Comparison of ENCODE assay signal across 15 mouse cellular contexts in the genomic region with DNA sequence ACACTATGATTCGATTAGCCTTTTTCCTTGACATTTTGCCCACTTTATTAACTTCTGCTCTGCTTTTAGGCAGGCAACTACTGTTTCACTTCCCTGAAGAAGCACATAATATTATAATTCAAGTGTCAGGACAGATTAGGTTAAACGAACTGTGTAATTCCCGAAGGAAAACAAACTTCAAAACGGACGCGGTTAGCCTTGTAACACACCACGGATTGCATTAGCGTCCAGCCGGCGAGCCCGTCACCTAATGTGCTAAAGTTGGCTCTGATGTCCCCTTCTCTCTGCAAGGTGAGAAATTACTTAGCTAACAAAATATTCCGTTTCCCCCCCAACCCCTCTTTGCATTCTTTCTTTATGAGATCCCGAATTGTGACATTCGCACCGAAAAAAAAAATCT.
DNase-seq lines count a peak whose midpoint lies in the region; ATAC-seq and TF ChIP-seq lines count a peak whose summit lies in the region.
"Had no signal": no experiment of that assay in that cellular context is flagged by ENCODE, and none has a peak within 500 bp of the region (broad histone marks: within the 10 kb centered on the region; RNA-seq: fewer than 3 reads in every experiment).

No protein-coding gene starts in this region.

- no peak overlapping the region for H3K4me3 ChIP-seq in forebrain, embryonic 14.5 days (ENCODE audit: low read depth, low read length)
- H3K4me3 ChIP-seq in forebrain, embryonic 16.5 days (replicated peaks; ENCODE audit: low read length) = no peak overlapping the region
- H3K4me3 ChIP-seq in midbrain, embryonic 14.5 days (replicated peaks; ENCODE audit: low read depth, low read length) = no peak overlapping the region
- no peak overlapping the region for H3K4me3 ChIP-seq in midbrain, embryonic 13.5 days (replicated peaks)
- no peak overlapping the region for H3K4me3 ChIP-seq in hindbrain, embryonic 15.5 days
- H3K4me3 ChIP-seq in limb, embryonic 15.5 days = peak overlapping the region; percentile 30
- H3K4me3 ChIP-seq in liver, postnatal 0 days (ENCODE audit: low read depth, low read length) = no peak overlapping the region
- H3K4me3 ChIP-seq: left cerebral cortex, adult 2 months; liver, embryonic 12.5 days had no signal

- H3K4me2 ChIP-seq in forebrain, embryonic 14.5 days (ENCODE audit: low read length) = 0 out of 2 replicates have a peak overlapping the region, but pooled peaks have one; percentile 3
- no peak overlapping the region for H3K4me2 ChIP-seq in forebrain, embryonic 16.5 days (ENCODE audit: low read length)
- H3K4me2 ChIP-seq in midbrain, embryonic 14.5 days (ENCODE audit: low read length) = peak overlapping the region; percentile 5; the same call in 1 of the 2 replicates
- no peak overlapping the region for H3K4me2 ChIP-seq in midbrain, embryonic 13.5 days (replicated peaks)
- H3K4me2 ChIP-seq in hindbrain, embryonic 15.5 days = peak overlapping the region; percentile 30
- H3K4me2 ChIP-seq in limb, embryonic 15.5 days = peak overlapping the region; percentile 45
- no peak overlapping the region for H3K4me2 ChIP-seq in liver, postnatal 0 days (ENCODE audit: low read depth, low read length)
- H3K4me2 ChIP-seq: liver, embryonic 12.5 days had no signal

- no peaks in the 10 kb centered on the region for H3K9me3 ChIP-seq in forebrain, embryonic 14.5 days (replicated peaks; ENCODE audit: control insufficient read depth, low read length)
- no peaks in the 10 kb centered on the region for H3K9me3 ChIP-seq in forebrain, embryonic 16.5 days (ENCODE audit: control insufficient read depth, low read length)
- H3K9me3 ChIP-seq in midbrain, embryonic 14.5 days (ENCODE audit: control insufficient read depth, low read length) = no peaks in the 10 kb centered on the region
- no peaks in the 10 kb centered on the region for H3K9me3 ChIP-seq in midbrain, embryonic 13.5 days
- H3K9me3 ChIP-seq in hindbrain, embryonic 15.5 days = no peaks in the 10 kb centered on the region
- no peaks in the 10 kb centered on the region for H3K9me3 ChIP-seq in limb, embryonic 15.5 days
- no peaks in the 10 kb centered on the region for H3K9me3 ChIP-seq in liver, postnatal 0 days (ENCODE audit: low read length)

- no peaks in the 10 kb centered on the region for H3K36me3 ChIP-seq in forebrain, embryonic 14.5 days (ENCODE audit: control insufficient read depth, insufficient read depth, low read length)
- H3K36me3 ChIP-seq in forebrain, embryonic 16.5 days (ENCODE audit: control insufficient read depth, insufficient read depth) = no peaks in the 10 kb centered on the region
- no peaks in the 10 kb centered on the region for H3K36me3 ChIP-seq in midbrain, embryonic 14.5 days (ENCODE audit: control insufficient read depth, insufficient read depth, low read length)
- H3K36me3 ChIP-seq in midbrain, embryonic 13.5 days = no peaks in the 10 kb centered on the region
- H3K36me3 ChIP-seq in hindbrain, embryonic 15.5 days = no peaks in the 10 kb centered on the region
- no peaks in the 10 kb centered on the region for H3K36me3 ChIP-seq in limb, embryonic 15.5 days
- no peaks in the 10 kb centered on the region for H3K36me3 ChIP-seq in liver, postnatal 0 days (replicated peaks; ENCODE audit: insufficient read depth, low read length)
- H3K36me3 ChIP-seq: forebrain, embryonic 10.5 days; liver, embryonic 12.5 days had no signal

- peaks cover 8% of the 10 kb centered on the region; the same call in 1 of the 2 replicates for H3K27me3 ChIP-seq in forebrain, embryonic 14.5 days (replicated peaks; ENCODE audit: control insufficient read depth, insufficient read depth, low read length)
- peaks cover 11% of the 10 kb centered on the region; the same call in 1 of the 2 replicates for H3K27me3 ChIP-seq in forebrain, embryonic 16.5 days (replicated peaks; ENCODE audit: control insufficient read depth, insufficient read depth, low read length)
- H3K27me3 ChIP-seq in midbrain, embryonic 14.5 days (ENCODE audit: control insufficient read depth, insufficient read depth, low read length) = peaks cover 5% of the 10 kb centered on the region; the same call in 1 of the 2 replicates
- H3K27me3 ChIP-seq in midbrain, embryonic 13.5 days = peaks cover 25% of the 10 kb centered on the region
- peaks cover 15% of the 10 kb centered on the region; the same call in 1 of the 2 replicates for H3K27me3 ChIP-seq in hindbrain, embryonic 15.5 days
- peaks cover 17% of the 10 kb centered on the region for H3K27me3 ChIP-seq in limb, embryonic 15.5 days
- peaks cover 19% of the 10 kb centered on the region; the same call in 1 of the 2 replicates for H3K27me3 ChIP-seq in liver, postnatal 0 days (ENCODE audit: insufficient read depth, low read length)

- WGBS in forebrain, embryonic 14.5 days = 37% methylated on average over 15 of the region's 15 CpGs
- WGBS in forebrain, embryonic 16.5 days = 31% methylated on average over 15 of the region's 15 CpGs
- 31% methylated on average over 15 of the region's 15 CpGs for WGBS in midbrain, embryonic 14.5 days
- WGBS in midbrain, embryonic 13.5 days = 31% methylated on average over 15 of the region's 15 CpGs
- 29% methylated on average over 15 of the region's 15 CpGs for WGBS in hindbrain, embryonic 15.5 days
- WGBS in limb, embryonic 15.5 days = 20% methylated on average over 15 of the region's 15 CpGs
- WGBS in liver, postnatal 0 days (ENCODE audit: insufficient replicate concordance) = 70% methylated on average over 15 of the region's 15 CpGs

- no peak for DNase-seq in forebrain, embryonic 14.5 days (ENCODE audit: low spot score)
- DNase-seq in midbrain, embryonic 14.5 days = peak; percentile 58
- no peak for DNase-seq in liver, postnatal 0 days
- no peak for DNase-seq in left cerebral cortex, adult 18-20 months (ENCODE audit: low spot score in 2 of 2)
- DNase-seq: cerebellum, adult 11 months; kidney, postnatal 25 days; right cerebral cortex, adult 18-20 months; thymus, postnatal 14 days had no signal

- no peak for ATAC-seq in forebrain, embryonic 14.5 days
- no peak for ATAC-seq in forebrain, embryonic 16.5 days
- no peak for ATAC-seq in midbrain, embryonic 14.5 days (ENCODE audit: low FRiP score, low TSS enrichment)
- no peak for ATAC-seq in midbrain, embryonic 13.5 days
- no peak for ATAC-seq in hindbrain, embryonic 15.5 days (ENCODE audit: low FRiP score, low read depth)
- no peak for ATAC-seq in limb, embryonic 15.5 days (ENCODE audit: insufficient number of reproducible peaks, low FRiP score, low TSS enrichment, low read depth)
- no peak for ATAC-seq in liver, postnatal 0 days
- ATAC-seq: liver, embryonic 12.5 days had no signal

- no peak overlapping the region for H3K9ac ChIP-seq in forebrain, embryonic 14.5 days (ENCODE audit: low read length)
- no peak overlapping the region for H3K9ac ChIP-seq in forebrain, embryonic 16.5 days (replicated peaks; ENCODE audit: low read depth, low read length)
- no peak overlapping the region for H3K9ac ChIP-seq in midbrain, embryonic 14.5 days (replicated peaks; ENCODE audit: low read length)
- no peak overlapping the region for H3K9ac ChIP-seq in midbrain, embryonic 13.5 days (replicated peaks)
- H3K9ac ChIP-seq in hindbrain, embryonic 15.5 days = no peak overlapping the region
- H3K9ac ChIP-seq in limb, embryonic 15.5 days = no peak overlapping the region
- no peak overlapping the region for H3K9ac ChIP-seq in liver, postnatal 0 days (replicated peaks)
- H3K9ac ChIP-seq: liver, embryonic 12.5 days had no signal

- H3K4me1 ChIP-seq in forebrain, embryonic 14.5 days (ENCODE audit: control insufficient read depth, insufficient read depth, low read length) = peaks cover 36% of the 10 kb centered on the region
- peaks cover 41% of the 10 kb centered on the region for H3K4me1 ChIP-seq in forebrain, embryonic 16.5 days (replicated peaks; ENCODE audit: control insufficient read depth, insufficient read depth, low read length)
- peaks cover 51% of the 10 kb centered on the region for H3K4me1 ChIP-seq in midbrain, embryonic 14.5 days (ENCODE audit: control insufficient read depth, insufficient read depth, low read length)
- H3K4me1 ChIP-seq in midbrain, embryonic 13.5 days (replicated peaks) = peaks cover 79% of the 10 kb centered on the region
- H3K4me1 ChIP-seq in hindbrain, embryonic 15.5 days (replicated peaks) = peaks cover 64% of the 10 kb centered on the region
- H3K4me1 ChIP-seq in limb, embryonic 15.5 days = peaks cover 75% of the 10 kb centered on the region
- H3K4me1 ChIP-seq in liver, postnatal 0 days (ENCODE audit: insufficient read depth) = no peaks in the 10 kb centered on the region
- H3K4me1 ChIP-seq: liver, embryonic 12.5 days had no signal

- no peak overlapping the region for H3K27ac ChIP-seq in forebrain, embryonic 14.5 days (ENCODE audit: low read depth, low read length)
- no peak overlapping the region for H3K27ac ChIP-seq in forebrain, embryonic 16.5 days (ENCODE audit: low read length)
- no peak overlapping the region for H3K27ac ChIP-seq in midbrain, embryonic 14.5 days (replicated peaks; ENCODE audit: low read depth, low read length)
- no peak overlapping the region for H3K27ac ChIP-seq in midbrain, embryonic 13.5 days
- no peak overlapping the region for H3K27ac ChIP-seq in hindbrain, embryonic 15.5 days (replicated peaks)
- peak overlapping the region; percentile 87 for H3K27ac ChIP-seq in limb, embryonic 15.5 days
- H3K27ac ChIP-seq in liver, postnatal 0 days (ENCODE audit: low read depth) = no peak overlapping the region
- H3K27ac ChIP-seq: forebrain, embryonic 10.5 days; left cerebral cortex, adult 2 months; liver, embryonic 12.5 days had no signal

- no peak for TF ChIP-seq CTCF in liver, postnatal 0 days (IDR thresholded peaks at IDR 0.05; ENCODE audit: low read depth)

- no peak for TF ChIP-seq EP300 in liver, postnatal 0 days (IDR thresholded peaks at IDR 0.05; ENCODE audit: low read depth)

Comparison
In these comparisons a context has a peak if more than half of its experiments do, and no peak if none do; other contexts are left out.
1. H3K4me2 ChIP-seq: peak in forebrain, embryonic 14.5 days (single experiment), midbrain, embryonic 14.5 days (single experiment), hindbrain, embryonic 15.5 days (single experiment) and limb, embryonic 15.5 days (single experiment); none in forebrain, embryonic 16.5 days (single experiment), midbrain, embryonic 13.5 days (single experiment) and liver, postnatal 0 days (single experiment).